Mouse (Mus musculus) testis, postnatal 10 days (tissue): ENCODE measurements at regions not wholly inside any gene's neighbourhood (a gene's known extent, or its start where the extent isn't known, plus 50 kb on each side); places are given as distances from the start of the nearest gene placed in this dataset.
A peak's percentile ranks its signal among the peaks of the same experiment; 100 is the strongest.

Source experiments
- DNase-seq: peaks from one replicate; pipeline ENCODE4 v3.0.0; 2021; ENCODE audit warnings: low spot score

- DNase-seq, result no peak
These were observed 96.2 kb downstream of the Hes1 start for GRCm38 (mm10) chr16:30160399-30160798.

- no peak for DNase-seq
These were observed 99.1 kb downstream of the Hes1 start for GRCm38 (mm10) chr16:30163303-30163702.

GRCm38 (mm10) chr16:30165667-30166180 is 101.5 kb downstream of the Hes1 start:
- no peak for DNase-seq

- peak; percentile 83 for DNase-seq
These were observed 95.8 kb downstream of the Cpn2 start for GRCm38 (mm10) chr16:30171381-30172079.

- DNase-seq, result no peak
These were observed 95.1 kb downstream of the Cpn2 start for GRCm38 (mm10) chr16:30172136-30172731.

- peak; percentile 62 for DNase-seq
These were observed 94.5 kb downstream of the Cpn2 start for GRCm38 (mm10) chr16:30172798-30173202.

- DNase-seq, result no peak
These were observed 93.1 kb downstream of the Cpn2 start for GRCm38 (mm10) chr16:30173953-30174874.

- no peak for DNase-seq
These were observed 91.0 kb downstream of the Cpn2 start for GRCm38 (mm10) chr16:30176306-30176705.

- DNase-seq, result no peak
These were observed 89.5 kb downstream of the Cpn2 start for GRCm38 (mm10) chr16:30177769-30178168.

GRCm38 (mm10) chr16:30178596-30178995 is 88.7 kb downstream of the Cpn2 start:
- no peak for DNase-seq

- no peak for DNase-seq
These were observed 87.8 kb downstream of the Cpn2 start for GRCm38 (mm10) chr16:30179504-30179976.

GRCm38 (mm10) chr16:30181116-30181515 is 86.2 kb downstream of the Cpn2 start:
- DNase-seq, result no peak

GRCm38 (mm10) chr16:30184591-30185265 is 82.6 kb downstream of the Cpn2 start:
- peak; percentile 78 for DNase-seq

GRCm38 (mm10) chr16:30185707-30186106 is 81.6 kb downstream of the Cpn2 start:
- DNase-seq, result no peak

GRCm38 (mm10) chr16:30186201-30186700 is 81.0 kb downstream of the Cpn2 start:
- no peak for DNase-seq

- no peak for DNase-seq
These were observed 80.5 kb downstream of the Cpn2 start for GRCm38 (mm10) chr16:30186701-30187270.

- no peak for DNase-seq
These were observed 79.9 kb downstream of the Cpn2 start for GRCm38 (mm10) chr16:30187400-30187799.

GRCm38 (mm10) chr16:30187907-30188414 is 79.3 kb downstream of the Cpn2 start:
- DNase-seq, result peak; percentile 96

GRCm38 (mm10) chr16:30188769-30189430 is 78.4 kb downstream of the Cpn2 start:
- DNase-seq, result peak; percentile 66

- no peak for DNase-seq
These were observed 76.9 kb downstream of the Cpn2 start for GRCm38 (mm10) chr16:30190351-30190750.
